8 mouse cellular contexts compared by ENCODE assay signal in the genomic region with DNA sequence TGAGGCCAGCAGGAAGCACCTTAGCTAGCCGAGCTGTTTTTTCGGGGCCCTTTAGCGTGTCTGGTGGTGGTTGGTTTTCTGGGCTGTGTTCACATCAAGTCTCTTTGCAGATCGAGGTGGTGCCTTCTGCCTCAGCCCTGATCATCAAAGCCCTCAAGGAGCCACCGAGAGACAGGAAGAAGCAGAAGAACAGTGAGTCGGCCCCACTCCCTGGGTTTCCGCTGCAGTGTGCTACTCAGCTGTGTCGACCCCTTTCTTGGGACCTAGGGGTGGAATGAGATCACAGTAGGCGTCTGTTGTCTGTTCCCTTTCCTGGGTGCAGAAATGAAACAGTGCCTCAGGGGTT. TPM values are rescaled to one million over a fixed set of nuclear protein-coding genes. Genes with fewer than 3 reads are reported as not detected.
A peak's percentile ranks its signal among the peaks of the same experiment; 100 is the strongest.
DNase-seq lines count a peak whose midpoint lies in the region; ATAC-seq lines count a peak whose summit lies in the region.

No protein-coding gene starts in this region.

- no peaks in the 10 kb centered on the region for H3K9me3 ChIP-seq in forebrain, embryonic 13.5 days (replicated peaks)
- H3K9me3 ChIP-seq in liver, embryonic 16.5 days (replicated peaks; ENCODE audit: control insufficient read depth, low read length), result no peaks in the 10 kb centered on the region

- peaks cover 48% of the 10 kb centered on the region for H3K4me1 ChIP-seq in forebrain, embryonic 13.5 days
- peaks cover 38% of the 10 kb centered on the region for H3K4me1 ChIP-seq in liver, embryonic 16.5 days (ENCODE audit: control insufficient read depth, low read depth, low read length)

- DNase-seq in A20 (ENCODE audit: low read depth, low spot score), result peak; percentile 45
- DNase-seq in B cell, adult 2 months, result peak; percentile 40 to 45
- peak; percentile 68 to 84 for DNase-seq in thymus, postnatal 36 days
- DNase-seq in retina, postnatal 1 day, result no peak
- no peak for DNase-seq in kidney, postnatal 10 days
- no peak for DNase-seq in kidney, postnatal 14 days

- H3K27me3 ChIP-seq in forebrain, embryonic 13.5 days, result no peaks in the 10 kb centered on the region
- no peaks in the 10 kb centered on the region for H3K27me3 ChIP-seq in liver, embryonic 16.5 days (ENCODE audit: control insufficient read depth, insufficient read depth, low read depth, low read length)

- peak overlapping the region; percentile 97 for H3K9ac ChIP-seq in forebrain, embryonic 13.5 days
- peak overlapping the region; percentile 76 for H3K9ac ChIP-seq in liver, embryonic 16.5 days (ENCODE audit: low read depth, low read length)

- H3K4me3 ChIP-seq in forebrain, embryonic 13.5 days, result peak overlapping the region; percentile 75
- H3K4me3 ChIP-seq in liver, embryonic 16.5 days (ENCODE audit: low read depth, low read length), result peak overlapping the region; percentile 73

- H3K36me3 ChIP-seq in forebrain, embryonic 13.5 days (ENCODE audit: poor library complexity, severe bottlenecking), result peaks cover 29% of the 10 kb centered on the region
- H3K36me3 ChIP-seq in liver, embryonic 16.5 days (ENCODE audit: control insufficient read depth, insufficient read depth), result peaks cover 11% of the 10 kb centered on the region

- H3K4me2 ChIP-seq in forebrain, embryonic 13.5 days, result peak overlapping the region; percentile 95
- peak overlapping the region; percentile 90 for H3K4me2 ChIP-seq in liver, embryonic 16.5 days (ENCODE audit: low read depth, low read length)

- 9% methylated on average over 9 of the region's 9 CpGs for WGBS in forebrain, embryonic 13.5 days
- under 1% methylated on average over 9 of the region's 9 CpGs for WGBS in liver, embryonic 16.5 days (ENCODE audit: insufficient replicate concordance)

- ATAC-seq in forebrain, embryonic 13.5 days, result no peak
- no peak for ATAC-seq in liver, embryonic 16.5 days (ENCODE audit: low read depth)

- peak overlapping the region; percentile 71 for H3K27ac ChIP-seq in forebrain, embryonic 13.5 days
- peak overlapping the region; percentile 76 for H3K27ac ChIP-seq in liver, embryonic 16.5 days (ENCODE audit: low read length)

RNA-seq across cellular contexts. Expression of gene Lrsam1, which starts 1.4 kb away (rescaled TPM):
- 14.8 and 15.5 TPM in 2 replicates for polyA plus RNA-seq in forebrain, embryonic 13.5 days (2015; fragmentation: Nextera tagmentation; extraction: Ambion mirVana)
- 1.9 and 2.2 TPM in 2 replicates for polyA plus RNA-seq in liver, embryonic 16.5 days (2015; fragmentation: Nextera tagmentation; extraction: Ambion mirVana)

RNA-seq across cellular contexts. Expression of gene Rpl12, which starts 1.5 kb away (rescaled TPM):
- 111 and 118 TPM in 2 replicates for polyA plus RNA-seq in forebrain, embryonic 13.5 days (2015; fragmentation: Nextera tagmentation; extraction: Ambion mirVana)
- polyA plus RNA-seq in liver, embryonic 16.5 days (2015; fragmentation: Nextera tagmentation; extraction: Ambion mirVana), result 74.4 and 77.2 TPM in 2 replicates

RNA-seq across cellular contexts. Expression of gene Slc2a8, which starts 19.0 kb away (rescaled TPM):
- 15.4 and 18.3 TPM in 2 replicates for polyA plus RNA-seq in forebrain, embryonic 13.5 days (2015; fragmentation: Nextera tagmentation; extraction: Ambion mirVana)
- 7.8 and 8.8 TPM in 2 replicates for polyA plus RNA-seq in liver, embryonic 16.5 days (2015; fragmentation: Nextera tagmentation; extraction: Ambion mirVana)

Comparison
In these comparisons a context has a peak if more than half of its experiments do, and no peak if none do; other contexts are left out.
1. DNase-seq: peak in A20 (single experiment), B cell, adult 2 months (2 of 2) and thymus, postnatal 36 days (2 of 2); none in retina, postnatal 1 day (single experiment), kidney, postnatal 10 days (single experiment) and kidney, postnatal 14 days (single experiment).